Mouse (Mus musculus) bone marrow, adult 2 months (tissue): ENCODE data around the gene Myo3b. TPM values are rescaled to one million over a fixed set of nuclear protein-coding genes. Genes with fewer than 3 reads are reported as not detected.

Experiments used
- H3K27ac ChIP-seq: fragments of 200-500 bp; 2 replicates; pipeline ENCODE4 v1.5.1; 2012; ENCODE audit warnings: low read depth, mild to moderate bottlenecking, control low read depth, inconsistent platforms, low read length; ENCODE audit not compliant: control insufficient read depth, poor library complexity, insufficient read depth
- H3K4me1 ChIP-seq: fragments of 200-500 bp; 2 replicates; pipeline ENCODE4 v1.6.1; 2011; ENCODE audit warnings: low read length; ENCODE audit not compliant: control insufficient read depth, insufficient read depth
- H3K4me3 ChIP-seq: fragments of 200-500 bp; replicated peaks from 2 replicates; pipeline ENCODE3; 2011; ENCODE audit warnings: mild to moderate bottlenecking, low read depth, low read length, control low read depth; ENCODE audit not compliant: control insufficient read depth
- CTCF ChIP-seq: fragments of 200-500 bp; IDR thresholded peaks from 2 replicates; pipeline ENCODE4 v1.5.1; 2011; ENCODE audit warnings: low read length, control low read depth; ENCODE audit not compliant: control insufficient read depth, insufficient read depth
- POLR2A ChIP-seq: fragments of 200-500 bp; IDR thresholded peaks from 2 replicates; pipeline ENCODE4 v1.6.1; 2011; ENCODE audit warnings: low read depth, mild to moderate bottlenecking, control low read depth, low read length, borderline replicate concordance; ENCODE audit not compliant: control insufficient read depth
- WGBS: fragments of 180-500 bp; shearing (Covaris S2); methylation state at CpG from one replicate; pipeline ENCODE4 v1.1.7; 2018; 5-methylcytosine and 5-hydroxymethylcytosine counted together
- polyA plus RNA-seq: library from polyadenylated mRNA; stranded (reverse); fragments of >200 nt; gene quantifications from 2 replicates; pipeline ENCODE4 v1.2.4, GENCODE M21; 2011; ENCODE audit warnings: low replicate concordance; ENCODE audit not compliant: missing spikeins, insufficient read depth, insufficient read length

The Myo3b gene
- polyA plus RNA-seq, 1 experiment, result not detected

DNA sequence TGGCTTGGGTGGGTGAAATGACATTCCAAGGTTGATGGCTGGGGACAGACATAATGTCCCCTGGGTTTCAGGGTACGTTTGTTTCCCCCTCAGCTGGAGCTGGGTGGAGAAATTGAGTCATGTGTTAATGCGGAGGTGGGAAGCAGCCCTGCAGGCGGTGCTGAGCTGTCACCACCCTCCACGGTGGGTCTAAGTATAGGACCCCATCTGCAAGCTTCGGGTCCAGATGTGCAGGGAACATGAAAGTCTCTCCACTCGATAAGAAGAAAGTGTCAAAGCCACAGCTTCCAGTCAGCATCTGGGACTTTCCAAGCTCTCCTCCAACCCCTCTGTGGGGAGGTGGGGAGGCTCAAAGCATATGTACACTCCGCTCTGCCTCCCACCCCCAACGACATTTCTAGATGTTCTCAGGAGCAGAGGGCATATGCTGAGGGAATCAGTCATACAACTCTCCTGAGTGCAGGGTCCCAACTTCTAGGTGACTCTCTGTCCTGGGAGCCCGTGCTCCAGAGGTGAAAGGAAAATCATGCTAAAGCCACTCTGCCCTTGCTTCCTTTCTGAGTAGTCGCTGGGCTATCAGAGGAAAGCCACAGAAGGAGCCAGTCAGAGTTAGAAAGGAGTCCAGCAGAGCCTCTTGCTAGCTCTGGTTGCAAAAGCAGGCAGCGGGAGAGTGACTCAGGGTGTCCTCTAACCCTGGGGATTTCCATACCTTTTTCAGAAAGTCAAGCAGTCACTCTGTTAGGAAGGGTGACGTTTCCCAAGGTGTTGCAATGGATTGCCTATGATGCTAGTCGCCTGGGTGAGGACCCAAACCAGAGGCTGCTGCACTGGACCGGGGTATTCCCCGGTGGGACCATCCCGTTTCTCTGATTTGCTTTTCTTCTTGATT, 79.7 kb downstream of the Myo3b start:
- no peak overlapping the region for H3K4me3 ChIP-seq
- 47% methylated on average over 16 of the region's 16 CpGs for WGBS
- TF ChIP-seq POLR2A, result no peak
- no peak for TF ChIP-seq CTCF
- no peaks in the 10 kb centered on the region; the same call in 1 of the 2 replicates for H3K4me1 ChIP-seq
- H3K27ac ChIP-seq, result no peak overlapping the region

- no peaks in the 10 kb centered on the region; the same call in 1 of the 2 replicates for H3K4me1 ChIP-seq
- H3K27ac ChIP-seq, result no peak overlapping the region
- H3K4me3 ChIP-seq, result no peak overlapping the region
- TF ChIP-seq POLR2A, result no peak
- no peak for TF ChIP-seq CTCF
- WGBS, result 40% methylated on average over 2 of the region's 2 CpGs
Measured at GRCm38 (mm10) chr2:70119265-70119663, 80.3 kb downstream of the Myo3b start.

DNA sequence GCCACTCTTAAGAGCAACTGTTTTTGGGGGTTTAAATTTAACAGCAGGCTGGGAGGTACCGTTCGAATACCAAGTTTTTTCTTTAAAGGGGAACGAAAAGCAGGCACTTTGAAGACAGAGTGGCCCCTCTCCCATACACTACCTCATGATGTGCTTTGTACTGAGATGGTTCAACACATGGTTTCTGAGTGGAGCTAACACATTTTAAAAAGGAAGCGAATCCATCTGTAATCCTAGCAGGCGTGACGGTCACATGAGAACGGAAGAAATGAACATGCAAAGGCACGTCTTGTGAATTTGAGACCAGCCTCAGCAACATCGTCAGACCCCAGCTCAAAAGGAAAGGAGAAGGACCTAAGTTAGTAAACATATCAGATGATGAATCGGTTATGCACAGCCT, 87.4 kb downstream of the Myo3b start:
- WGBS, result 72% methylated on average over 10 of the region's 10 CpGs

GRCm38 (mm10) chr2:70126783-70127182, 87.9 kb downstream of the Myo3b start:
- WGBS, result 1% methylated on average over 13 of the region's 13 CpGs
- Histone ChIP-seq H3K4me1 (no peaks in the 10 kb centered on the region), H3K27ac (no peak overlapping the region), H3K4me3 (no peak overlapping the region)
- TF ChIP-seq CTCF (peak; percentile 83), POLR2A (no peak)

More for the DNA sequence above, 87.4 kb downstream of the Myo3b start:
- TF ChIP-seq CTCF (no peak), POLR2A (no peak)
- H3K27ac ChIP-seq, result no peak overlapping the region
- no peaks in the 10 kb centered on the region for H3K4me1 ChIP-seq
- H3K4me3 ChIP-seq, result no peak overlapping the region

GRCm38 (mm10) chr2:70127351-70128148, 88.6 kb downstream of the Myo3b start:
- no peak for TF ChIP-seq POLR2A
- no peak for TF ChIP-seq CTCF
- Histone ChIP-seq H3K4me3 (no peak overlapping the region), H3K27ac (no peak overlapping the region), H3K4me1 (no peaks in the 10 kb centered on the region)
- WGBS, result 11% methylated on average over 21 of the region's 21 CpGs

DNA sequence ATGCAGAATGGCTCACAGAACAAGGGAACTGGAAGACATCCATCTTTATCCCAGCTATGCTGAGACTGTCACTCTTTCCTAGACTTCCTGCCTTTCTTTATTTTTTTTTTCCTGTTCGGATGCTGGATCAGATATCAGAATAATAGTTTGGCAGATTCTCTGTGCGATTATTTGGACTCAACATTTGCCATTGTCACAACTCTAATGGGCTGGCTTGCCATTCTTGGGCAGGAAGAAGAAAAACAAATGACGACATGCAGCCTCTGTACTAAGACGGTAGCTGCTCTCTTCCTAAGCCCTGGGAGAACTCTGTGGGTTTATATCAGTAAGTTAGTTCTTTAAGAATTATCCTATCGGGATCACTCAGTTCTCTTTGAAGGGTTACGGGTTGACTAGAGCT, 89.7 kb downstream of the Myo3b start:
- WGBS, result 34% methylated on average over 6 of the region's 6 CpGs
- TF ChIP-seq CTCF (no peak), POLR2A (no peak)

DNA sequence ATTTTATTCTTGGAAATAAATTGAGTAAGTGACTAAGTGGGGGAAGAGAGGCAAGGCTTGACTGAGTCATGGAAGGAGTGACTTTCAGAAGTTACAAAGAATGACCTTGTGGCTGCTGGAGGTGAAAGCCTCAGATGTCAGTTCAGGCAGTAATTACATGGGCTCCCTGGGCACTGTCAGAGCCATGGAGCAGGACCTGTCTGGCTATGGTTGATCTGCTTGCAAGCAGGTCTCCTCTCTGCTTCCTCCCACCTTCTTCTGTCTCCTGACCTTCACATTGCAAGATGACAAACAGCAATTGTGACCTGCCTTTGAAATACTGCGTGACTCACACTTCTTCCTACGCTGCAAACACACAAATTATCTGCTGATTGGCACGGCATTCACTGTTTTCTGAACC, 90.6 kb downstream of the Myo3b start:
- Histone ChIP-seq H3K4me3 (no peak overlapping the region), H3K27ac (no peak overlapping the region), H3K4me1 (no peaks in the 10 kb centered on the region)
- WGBS, result 56% methylated on average over 3 of the region's 3 CpGs
- TF ChIP-seq CTCF, result no peak
- TF ChIP-seq POLR2A, result no peak

More for the DNA sequence above, 89.7 kb downstream of the Myo3b start:
- Histone ChIP-seq H3K27ac (no peak overlapping the region), H3K4me1 (no peaks in the 10 kb centered on the region), H3K4me3 (no peak overlapping the region)

- Histone ChIP-seq H3K4me3 (no peak overlapping the region), H3K4me1 (no peaks in the 10 kb centered on the region), H3K27ac (no peak overlapping the region)
- WGBS, result 74% methylated on average over 4 of the region's 4 CpGs
- no peak for TF ChIP-seq CTCF
- TF ChIP-seq POLR2A, result no peak
Measured at GRCm38 (mm10) chr2:70133281-70133680, 94.4 kb downstream of the Myo3b start.
